Mouse (Mus musculus) frontal cortex, postnatal 14 days (tissue): ENCODE results near the gene Rad51b.
"Not testable (repeated sequence)": the region's sequence is repeated elsewhere in the genome, so short reads cannot be mapped to it uniquely, and the experiment has no call there.

Experiments
- DNase-seq, 2 experiments: peaks; one replicate each; pipeline ENCODE4 v3.0.0; 2022; ENCODE audit warnings: low spot score in 2 of 2

The Rad51b gene

DNA sequence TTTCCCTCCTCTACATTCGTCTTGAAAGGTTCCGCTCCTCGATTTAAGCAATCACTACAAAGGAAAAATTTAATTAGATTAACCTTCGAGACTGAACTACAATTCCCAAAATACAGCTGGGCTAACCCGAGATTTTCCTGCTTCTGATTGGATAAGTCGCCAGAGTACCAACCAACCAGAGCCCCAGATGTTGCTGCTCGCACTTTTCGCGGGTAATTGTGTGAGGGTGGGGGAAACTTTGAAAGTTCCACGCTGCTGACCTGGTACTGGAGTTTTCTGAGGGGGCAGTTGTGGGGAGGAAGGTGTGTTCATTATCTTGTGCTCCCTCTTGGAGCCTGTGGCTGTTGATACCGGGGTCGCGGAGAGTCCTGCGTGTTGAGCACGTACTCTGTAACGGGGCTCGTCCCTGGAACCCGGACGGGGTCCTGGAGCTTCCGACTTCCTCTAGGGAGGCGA lies at the start of gene Rad51b:
Gene Rad51b, plus strand, starts transcription at position 162 of the 456 bp plus-strand sequence.
- DNase-seq: peak; percentile 44 to 55

DNA sequence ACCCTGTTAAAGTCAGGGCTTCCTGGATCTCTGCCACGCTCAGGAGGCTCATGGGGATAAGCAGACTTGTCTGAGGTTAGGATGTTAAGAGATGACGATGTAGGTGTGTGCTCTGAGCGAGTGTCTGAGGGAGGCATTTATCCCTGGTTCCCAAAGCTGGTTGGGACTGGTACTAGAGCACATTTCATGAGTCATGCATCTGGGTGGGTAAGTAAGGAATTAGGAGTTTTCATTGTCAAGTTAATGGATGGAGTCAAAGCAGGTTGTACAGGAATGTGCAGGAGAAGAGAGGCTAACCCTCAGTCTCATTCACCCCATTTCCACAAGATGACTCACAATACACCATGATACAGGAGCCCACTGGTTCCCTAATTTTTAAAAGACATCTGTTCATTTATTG lies 49.0 kb upstream of the Rad51b start:
- no peak for DNase-seq

DNA sequence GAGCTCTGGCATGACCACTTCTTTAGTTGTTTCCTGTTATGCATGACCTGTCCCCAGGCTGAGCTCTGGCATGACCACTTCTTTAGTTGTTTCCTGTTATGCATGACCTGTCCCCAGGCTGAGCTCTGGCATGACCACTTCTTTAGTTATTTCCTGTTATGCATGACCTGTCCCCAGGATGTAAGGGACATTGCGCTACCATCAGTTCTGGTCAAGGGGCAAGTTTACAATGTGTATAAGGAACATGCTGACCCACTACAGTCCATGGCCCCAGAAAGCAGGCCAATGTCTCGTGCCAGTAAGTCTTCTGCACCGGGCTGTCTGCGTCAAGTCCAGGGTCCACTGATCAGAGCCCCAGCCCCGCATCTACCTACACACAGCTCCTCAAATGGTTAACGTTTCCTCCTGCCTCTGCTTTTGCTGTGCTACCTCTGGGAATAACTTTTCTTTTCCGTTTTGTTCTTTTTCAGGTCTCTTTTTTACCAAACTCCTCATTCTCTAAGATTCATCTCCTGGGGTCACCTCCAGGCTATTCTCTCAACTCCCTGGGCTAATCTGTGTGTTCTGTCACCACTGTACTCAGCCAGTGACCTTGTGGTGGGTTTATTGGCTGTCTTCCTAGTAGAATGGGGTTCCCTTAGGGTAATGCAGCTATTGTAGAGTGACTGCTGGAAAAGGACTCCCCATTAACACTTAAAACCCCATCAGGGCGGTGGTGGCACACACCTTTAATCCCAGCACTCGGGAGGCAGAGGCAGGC lies 43.6 kb upstream of the Rad51b start:
- no peak for DNase-seq

DNA sequence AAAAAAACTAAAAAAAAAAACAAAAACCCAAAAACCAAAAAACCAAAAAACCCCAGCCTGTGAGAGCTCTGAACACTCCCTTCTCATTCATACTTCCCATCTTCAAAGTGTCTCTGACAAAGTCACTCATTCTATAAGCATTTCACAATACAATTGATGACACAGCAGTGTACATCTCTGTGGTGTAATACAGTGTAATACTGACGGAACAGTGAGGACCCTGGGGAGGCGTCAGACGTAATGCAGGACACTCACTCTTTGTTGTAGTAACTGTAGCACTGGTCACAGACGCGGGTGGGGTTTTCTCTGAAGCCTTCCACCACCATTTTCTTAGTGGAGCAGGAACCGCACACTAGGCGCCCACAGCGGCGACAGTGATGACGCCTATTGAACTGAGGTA lies 42.1 kb upstream of the Rad51b start:
- DNase-seq: no peak

DNA sequence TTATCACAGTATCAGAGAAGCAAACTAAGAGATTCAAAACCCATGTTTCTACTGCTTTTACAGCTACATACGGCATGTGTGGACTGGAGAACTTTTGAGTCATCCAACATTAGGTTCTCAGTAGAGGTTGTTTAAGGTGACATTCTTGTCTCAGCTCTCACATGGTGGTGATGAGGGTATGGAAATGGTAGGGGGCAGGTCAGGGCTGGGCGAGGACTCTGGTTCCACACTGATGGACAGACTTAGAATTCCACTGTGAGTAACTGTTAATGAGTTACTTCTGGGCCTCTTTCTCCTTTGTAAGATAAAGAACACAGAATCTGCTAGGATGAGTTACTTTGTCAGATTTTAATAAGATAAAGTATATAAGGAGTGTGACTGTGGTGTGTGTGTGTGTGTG lies 36.9 kb upstream of the Rad51b start:
- no peak for DNase-seq

DNA sequence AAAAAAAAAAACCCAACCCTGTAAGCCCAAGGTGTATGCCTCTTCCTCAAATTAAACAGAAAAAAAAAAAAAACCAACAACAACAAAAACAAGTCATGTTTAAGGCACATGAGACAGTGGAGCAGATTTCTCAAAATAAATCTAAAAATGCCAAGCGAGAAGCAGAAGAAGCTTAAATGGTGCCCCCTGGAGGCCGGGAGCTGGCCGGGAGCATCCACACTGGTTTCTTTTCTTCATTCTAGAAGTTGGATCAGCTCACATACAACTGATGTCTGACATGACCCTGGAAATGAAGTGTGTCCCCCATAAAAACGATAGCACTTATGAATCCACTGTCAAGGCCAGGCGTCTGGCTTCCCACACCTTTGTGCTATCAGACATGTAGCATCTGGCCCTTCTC lies 36.0 kb upstream of the Rad51b start:
- DNase-seq: peak in 1 of 2 experiments; percentile 10

DNA sequence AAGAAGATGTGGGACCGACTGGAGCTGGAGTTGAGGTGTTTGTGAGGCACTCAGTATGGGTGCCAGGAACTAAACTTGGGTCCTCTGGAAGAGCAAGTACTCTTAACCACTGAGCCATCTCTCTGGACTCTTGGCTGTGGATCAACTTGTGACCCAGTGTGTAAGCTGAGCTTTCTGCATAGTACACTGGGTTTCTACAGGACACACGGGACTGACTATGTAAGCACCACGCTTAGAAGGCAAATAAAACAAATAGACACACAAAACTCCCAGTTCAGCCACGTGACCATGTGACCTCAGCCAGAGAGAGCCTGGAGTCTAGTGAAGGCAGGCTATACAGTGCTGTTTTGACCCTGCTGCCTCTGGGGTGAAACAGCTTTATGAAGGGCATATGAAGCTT lies 24.5 kb upstream of the Rad51b start:
- no peak for DNase-seq

DNA sequence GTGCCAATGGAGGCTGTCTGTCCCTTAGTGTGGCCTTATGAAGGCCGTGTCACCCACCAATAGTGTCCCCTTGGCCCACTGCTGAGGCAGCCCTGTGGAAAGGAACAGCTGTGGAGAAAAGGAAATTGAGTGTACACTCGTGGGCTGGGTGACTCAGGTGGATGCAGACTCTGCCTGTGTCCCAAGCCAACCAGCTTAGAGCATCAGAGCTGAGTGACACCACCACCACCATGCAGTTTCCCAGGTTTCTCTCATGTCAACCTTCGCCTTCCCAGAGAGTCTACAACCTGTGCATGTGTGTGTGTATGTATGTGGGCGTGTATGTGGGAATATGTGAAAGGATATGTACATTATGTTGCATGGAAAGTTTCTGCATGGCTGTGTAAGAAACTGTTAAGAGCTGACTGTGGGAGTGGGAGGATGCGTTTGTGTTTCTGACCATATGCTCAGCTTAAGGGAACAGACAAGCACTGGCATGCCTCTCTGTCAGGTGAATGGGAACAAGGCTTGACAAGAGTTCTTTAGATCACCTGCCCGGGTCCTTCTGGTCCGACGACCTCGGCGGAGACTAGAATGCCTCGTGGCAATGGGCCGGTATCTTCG lies 17.5 kb upstream of the Rad51b start:
- DNase-seq: no peak

DNA sequence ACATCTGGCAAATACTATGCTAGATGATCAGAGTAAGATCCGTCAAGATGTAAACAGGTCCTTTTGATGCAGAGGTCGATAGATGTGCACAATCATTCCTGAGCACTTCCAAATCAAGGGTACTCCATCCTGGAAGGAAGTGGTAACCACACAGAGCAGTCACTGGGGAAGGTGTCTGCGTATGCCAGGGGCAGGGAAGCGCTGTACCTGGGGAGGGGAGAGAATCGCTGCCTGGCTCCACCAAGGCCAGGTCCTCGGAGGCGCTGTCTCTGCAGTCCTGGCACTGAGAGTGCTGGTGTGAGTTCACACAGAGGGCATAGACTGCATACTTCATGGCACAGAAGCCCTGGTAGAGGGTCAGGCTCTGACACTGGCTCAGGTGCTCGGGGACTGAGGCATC lies 14.5 kb upstream of the Rad51b start:
- DNase-seq: no peak

DNA sequence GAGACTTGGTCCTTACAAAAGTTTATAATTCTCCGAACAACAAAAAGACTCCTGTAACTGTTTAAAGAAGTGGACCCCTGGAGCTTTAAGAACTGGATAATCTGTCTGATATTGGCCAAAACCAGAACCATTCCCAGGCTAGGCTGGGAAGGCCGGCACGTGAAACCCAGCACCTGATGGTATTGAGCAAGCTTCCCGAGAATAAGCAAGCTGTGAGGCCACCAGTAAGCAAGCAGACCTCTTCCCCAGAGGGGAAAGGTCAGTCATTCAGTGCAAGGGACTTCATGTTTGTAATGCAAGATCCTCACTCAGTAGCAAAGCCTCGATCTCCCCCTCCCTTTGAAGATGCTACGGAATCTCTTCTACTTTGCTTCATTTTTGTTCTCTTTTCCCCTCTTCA lies 4.2 kb upstream of the Rad51b start:
- no peak for DNase-seq

DNA sequence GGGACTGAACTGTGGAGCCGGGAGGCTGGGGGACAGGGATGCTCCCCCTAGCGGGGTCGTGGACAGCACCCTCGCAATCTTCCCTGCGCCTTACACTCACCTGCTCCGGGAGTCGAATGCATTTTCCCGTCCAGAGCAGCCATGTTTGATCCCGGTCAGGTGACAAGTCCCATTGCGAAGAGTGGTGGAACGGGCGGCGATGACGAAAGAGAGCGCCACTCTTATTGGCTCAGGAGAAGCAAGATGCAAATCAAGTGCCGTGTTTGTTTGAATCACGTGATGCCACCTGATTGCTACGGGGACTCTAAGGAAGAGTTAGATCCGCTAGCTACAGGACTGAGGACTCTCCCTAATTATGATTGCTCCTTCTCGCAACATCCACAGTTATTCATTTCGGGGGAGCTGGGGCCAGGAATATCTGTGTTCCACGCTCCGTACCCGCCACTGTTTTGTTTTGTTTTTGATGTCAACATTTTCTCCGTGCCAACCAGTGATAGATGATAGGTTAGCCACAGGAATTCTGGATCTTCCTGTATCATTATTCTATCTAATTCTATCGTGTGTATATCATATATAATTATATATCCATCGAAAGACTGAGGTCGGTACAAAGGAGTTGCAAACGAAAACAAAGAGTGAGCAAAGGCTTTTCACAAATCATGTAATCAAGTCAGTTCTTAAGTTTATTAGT lies 811 bp upstream of the Rad51b start, which contains the start of gene Zfyve26:
Gene Zfyve26, minus strand, starts transcription at position 179 of the 691 bp plus-strand sequence.
- peak; percentile 93 to 94 for DNase-seq

DNA sequence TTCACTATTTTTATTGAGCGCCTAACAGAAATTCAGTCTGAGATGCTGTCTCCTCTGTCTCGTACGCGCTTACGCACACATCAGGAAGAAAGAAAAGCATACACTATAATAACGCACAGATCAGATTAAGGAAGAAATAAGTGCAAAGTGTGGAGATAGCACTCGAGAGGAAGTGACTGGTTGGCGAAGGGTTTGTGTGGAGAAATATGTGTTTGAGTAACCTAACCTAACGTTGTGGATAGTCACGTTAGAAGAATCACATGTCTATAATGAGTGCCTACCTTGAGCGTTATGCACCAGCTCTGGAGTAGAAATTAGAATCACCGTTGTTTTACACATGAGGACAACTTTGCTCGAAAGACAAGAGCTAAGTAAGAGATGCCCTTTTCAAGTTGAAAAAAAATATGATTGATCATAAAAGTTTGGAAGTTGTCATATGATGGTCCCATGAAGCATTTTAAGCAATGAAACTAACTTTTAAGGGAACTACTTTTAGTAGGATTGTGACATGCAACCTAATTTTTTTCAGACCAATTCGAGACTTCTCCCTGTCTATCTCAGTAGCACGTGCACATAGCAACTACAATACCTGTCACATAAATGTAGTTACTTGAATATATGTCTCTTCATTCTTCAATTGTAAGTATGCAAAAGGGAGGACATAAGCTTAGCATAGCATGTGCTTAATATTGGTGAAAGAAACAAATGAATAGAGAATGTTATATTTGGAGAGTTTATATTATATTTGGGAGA lies 978 bp downstream of the Rad51b start:
- no peak for DNase-seq

DNA sequence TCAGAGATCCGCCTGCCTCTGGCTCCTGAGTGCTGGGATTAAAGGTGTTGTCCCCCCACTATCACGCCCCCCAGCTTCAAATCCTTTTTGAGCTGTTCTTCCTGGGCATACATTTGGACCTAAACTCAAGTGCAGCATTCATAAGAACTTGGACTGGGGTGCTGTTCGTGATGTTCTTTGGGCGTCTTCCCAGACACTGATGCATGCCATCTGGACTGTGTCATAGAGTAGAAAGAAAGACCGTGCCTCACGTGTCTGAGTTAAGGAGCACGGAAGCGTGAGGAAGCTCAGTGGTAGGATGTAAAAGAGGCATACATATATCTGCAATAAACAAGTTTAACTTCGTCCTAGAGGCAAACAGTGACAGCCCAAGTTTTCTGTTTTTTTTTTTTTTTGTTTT lies 4.7 kb downstream of the Rad51b start:
- peak in 1 of 2 experiments; percentile 19 for DNase-seq

DNA sequence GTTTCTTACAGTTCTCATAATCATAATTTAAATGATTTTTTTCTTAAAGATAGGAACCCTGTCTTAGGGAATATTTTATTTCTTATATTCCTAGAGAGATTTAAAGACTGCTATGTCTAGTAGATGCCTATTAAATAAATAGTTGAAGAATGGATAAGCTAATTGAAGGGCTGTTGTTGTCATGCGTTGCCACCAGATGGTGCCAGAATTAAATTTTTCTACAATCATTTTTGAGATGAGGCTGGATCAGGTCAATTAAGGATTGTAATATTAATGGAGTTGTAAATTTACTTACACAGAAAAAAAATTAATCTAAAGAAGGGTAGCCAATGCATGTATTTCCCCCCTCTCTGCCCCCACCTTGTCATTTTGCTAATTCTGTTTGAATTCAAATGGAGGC lies 8.0 kb downstream of the Rad51b start:
- DNase-seq: no peak

DNA sequence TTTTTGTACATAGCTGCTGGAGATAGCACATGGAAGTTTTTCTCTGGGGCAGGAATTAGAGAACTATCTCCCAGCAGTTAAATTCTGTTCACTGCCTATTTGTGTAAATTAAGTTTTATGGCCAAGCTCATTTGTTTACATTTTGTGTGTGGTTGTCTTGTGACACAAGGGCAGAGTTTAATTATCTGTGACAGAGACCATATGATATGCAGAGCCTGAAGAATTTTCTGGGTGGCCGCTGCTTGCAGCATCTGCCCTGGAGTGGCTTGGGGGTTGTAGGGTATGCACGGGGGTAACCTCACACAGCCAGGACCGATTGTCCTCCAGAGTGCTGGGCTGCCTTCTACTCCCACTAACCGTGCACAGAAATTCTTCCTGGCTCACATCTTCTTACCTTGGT lies 8.9 kb downstream of the Rad51b start:
- no peak for DNase-seq

DNA sequence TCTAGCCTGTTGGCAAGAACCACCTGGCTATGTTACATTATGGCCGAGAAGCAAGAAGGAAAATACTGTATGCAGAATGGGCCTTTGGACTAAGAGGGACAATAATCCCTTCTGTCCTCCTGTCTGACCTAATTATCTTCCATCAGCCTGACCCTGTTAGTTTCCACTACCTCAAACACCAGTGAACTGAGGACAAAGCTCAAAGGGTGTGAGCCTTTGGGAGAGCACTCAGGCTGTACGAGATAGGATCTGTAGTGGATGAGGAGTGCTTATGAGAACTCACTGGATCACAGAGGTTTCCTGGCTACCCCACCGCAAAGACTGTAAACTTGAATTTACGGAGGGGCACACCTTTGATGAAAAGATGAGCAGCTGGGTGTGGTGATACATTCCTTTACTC lies 16.6 kb downstream of the Rad51b start:
- no peak for DNase-seq

DNA sequence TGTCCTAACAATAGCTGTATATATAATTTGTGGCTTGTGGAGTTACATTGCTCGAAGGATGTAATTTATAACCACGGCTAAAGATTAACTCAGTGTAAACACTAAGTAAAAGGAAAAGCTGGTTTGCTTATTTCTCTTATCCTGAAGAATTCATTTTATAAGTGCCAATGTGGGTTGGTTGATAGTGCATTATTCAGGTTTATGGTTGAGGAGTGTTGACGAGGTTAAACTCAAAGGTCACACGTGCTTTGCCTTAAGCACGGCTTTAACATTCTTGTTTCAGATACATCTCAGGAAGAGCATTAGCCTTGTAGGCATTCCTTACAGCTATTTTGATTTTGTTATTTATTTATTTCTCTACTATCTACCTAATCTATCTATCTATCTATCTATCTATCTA lies 20.3 kb downstream of the Rad51b start:
- DNase-seq: no peak

DNA sequence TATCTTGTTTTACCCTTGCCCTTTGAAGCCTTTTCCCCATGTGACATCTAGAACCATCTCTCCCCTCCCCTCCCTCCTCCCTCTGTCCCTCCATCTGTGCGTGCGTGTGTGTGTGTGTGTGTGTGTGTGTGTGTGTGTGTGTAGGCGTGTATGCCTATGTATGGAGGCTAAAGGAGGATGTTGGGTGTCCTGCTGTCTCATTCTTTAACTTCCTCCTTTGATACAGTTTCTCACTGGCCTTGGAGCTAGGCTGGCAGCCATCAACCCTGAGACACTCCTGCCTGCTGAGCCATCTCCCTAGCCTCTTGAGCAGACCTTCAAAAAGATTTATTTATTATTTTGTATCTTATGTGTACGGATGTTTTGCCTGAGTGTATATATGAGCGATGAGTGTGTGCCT lies 23.8 kb downstream of the Rad51b start:
- DNase-seq: no peak

DNA sequence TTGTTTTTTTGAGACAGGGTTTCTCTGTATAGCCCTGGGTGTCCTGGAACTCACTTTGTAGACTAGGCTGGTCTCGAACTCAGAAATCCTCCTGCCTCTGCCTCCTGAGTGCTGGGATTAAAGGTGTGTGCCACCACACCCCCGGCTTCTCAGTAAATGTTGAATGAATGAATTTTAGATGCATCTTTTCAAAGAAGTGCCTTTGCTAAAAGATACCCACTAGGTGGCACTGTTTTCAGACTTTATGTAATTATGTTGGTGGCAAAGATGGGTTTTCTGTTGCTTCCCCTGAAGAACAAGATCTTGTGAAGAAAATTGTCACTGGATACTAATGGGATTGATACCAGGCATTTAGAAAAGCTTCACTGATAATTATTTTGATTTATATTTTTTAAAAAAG lies 25.5 kb downstream of the Rad51b start:
- not testable (repeated sequence) for DNase-seq

DNA sequence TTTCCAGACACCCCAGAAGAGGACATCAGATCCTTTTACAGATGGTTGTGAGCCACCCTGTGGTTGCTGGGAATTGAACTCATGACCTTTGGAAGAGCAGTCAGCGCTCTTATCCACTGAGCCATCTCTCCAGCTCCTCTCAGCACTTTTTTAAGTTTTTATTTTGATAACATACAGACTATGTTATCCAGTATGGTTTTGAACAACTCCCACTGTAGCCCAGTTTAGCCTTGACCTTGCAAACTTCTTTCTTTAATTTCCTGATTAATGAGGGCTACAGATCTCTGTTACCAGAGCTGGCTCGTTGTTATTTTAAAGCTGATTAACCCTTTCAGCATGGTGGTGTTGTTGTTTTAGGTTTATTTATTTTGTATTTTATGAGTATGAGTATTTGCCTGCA lies 29.2 kb downstream of the Rad51b start:
- DNase-seq: no peak

DNA sequence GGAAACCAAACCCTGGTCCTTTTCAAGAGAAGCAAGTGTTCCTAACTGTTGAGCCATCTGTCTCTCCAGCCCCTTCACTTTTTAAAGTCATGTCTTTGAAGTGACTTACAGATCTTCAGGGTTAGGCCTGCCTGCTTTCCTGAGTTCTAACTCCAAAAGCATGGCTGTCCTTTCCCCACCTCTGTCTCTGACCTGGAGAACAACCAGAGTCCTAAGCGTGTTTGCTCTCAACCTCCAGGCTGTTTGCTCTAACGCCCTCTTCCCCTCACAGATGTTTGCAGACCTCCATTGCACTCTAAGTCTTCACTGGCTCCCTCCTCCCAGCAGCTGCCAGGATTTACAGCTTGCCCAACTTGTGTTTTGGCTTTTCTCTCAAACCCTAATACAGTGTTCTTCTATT lies 29.7 kb downstream of the Rad51b start:
- no peak for DNase-seq

DNA sequence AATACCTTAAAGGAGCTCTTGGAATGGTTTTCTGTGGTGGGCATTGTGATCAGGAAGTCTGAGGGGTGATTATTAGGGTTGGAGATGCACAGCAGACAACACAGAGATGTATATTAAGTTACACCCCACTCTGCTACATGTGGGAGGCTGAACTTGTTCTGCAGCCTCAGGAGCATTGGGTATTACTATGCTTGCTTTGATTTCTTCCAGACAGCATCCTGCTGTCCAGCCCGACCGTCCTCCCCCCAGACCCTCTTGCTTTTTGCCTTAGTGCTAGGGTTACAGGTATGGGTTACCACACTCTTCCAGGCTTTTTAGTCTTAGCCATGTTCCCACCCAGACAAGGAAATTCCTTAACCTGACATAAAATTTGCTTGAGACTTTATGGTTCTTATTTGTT lies 30.8 kb downstream of the Rad51b start:
- no peak for DNase-seq
